Mouse (Mus musculus): ENCODE measurements around the gene Defb42.

Defb42 gene

DNA sequence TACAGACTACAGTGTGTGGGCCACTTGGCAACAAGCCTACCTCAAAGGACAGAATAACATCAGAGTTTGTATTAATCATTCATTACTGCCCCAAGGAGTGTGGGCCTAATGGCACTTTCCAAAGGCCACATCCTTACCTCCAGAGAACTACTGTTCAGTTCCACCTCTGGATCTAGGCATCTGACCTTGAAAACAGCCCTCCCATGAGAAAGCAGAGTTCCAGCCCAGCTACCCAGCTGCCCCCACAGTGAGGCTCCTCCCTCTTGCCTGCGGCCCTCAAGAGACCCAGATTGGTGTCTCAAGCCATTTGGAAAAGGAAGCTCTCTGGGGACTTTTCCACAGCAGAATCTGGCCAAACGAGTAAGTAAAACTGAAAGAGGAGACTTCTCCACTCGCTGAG lies at the start of gene Defb42:
Defb42 (plus strand) TSS at position 301 of the 400 bp plus-strand sequence.
- no peak for DNase-seq

- DNase-seq = no peak
Observed at GRCm38 (mm10) chr14:62997777-62998176, 49.0 kb upstream of the Defb42 start, which contains the start of gene Defb47. Defb47 (plus strand) TSS chr14:62998077.

GRCm38 (mm10) chr14:62998977-62999376 lies 47.8 kb upstream of the Defb42 start:
- no peak for DNase-seq

DNA sequence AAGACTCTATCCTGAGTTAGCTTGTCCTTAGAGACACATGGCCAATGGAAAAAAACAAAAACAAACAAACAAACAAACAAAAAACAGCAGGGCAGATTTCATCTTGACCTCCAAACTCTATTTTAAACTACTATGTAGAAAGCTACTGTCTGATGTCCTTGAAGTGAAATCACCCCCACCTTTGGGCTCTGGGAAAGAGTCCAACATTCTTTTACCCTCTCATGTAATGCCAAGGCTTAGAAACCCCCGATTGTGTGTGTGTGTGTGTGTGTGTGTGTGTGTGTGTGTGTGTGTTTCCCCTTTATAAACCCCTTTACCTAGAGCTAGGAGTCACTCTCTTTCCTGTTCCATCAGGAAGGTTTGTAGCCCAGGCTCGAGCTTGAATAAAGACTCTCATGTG lies 44.2 kb upstream of the Defb42 start:
- no peak for DNase-seq

DNA sequence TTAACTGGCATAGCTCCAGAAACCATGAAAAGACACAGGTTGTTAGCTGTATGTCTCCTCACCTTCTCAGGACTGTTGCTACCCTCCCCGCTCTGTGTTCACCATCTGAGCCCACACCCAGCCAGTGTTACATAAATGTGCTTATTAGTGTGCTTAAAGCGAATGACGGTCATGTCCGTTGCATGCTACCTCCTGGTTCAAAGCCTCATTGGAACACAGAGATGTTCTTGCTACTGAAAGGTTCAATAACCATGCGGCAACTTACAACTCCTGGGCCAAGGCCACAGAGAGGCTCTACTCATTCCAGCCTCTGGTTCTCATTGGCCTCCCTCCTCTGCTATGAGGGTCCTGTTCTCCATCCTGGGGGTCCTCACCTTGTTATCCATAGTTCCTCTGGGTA lies 35.3 kb upstream of the Defb42 start, which contains the start of gene Defb43:
Defb43 (plus strand) TSS at position 301 of the 400 bp plus-strand sequence.
- DNase-seq = no peak

DNA sequence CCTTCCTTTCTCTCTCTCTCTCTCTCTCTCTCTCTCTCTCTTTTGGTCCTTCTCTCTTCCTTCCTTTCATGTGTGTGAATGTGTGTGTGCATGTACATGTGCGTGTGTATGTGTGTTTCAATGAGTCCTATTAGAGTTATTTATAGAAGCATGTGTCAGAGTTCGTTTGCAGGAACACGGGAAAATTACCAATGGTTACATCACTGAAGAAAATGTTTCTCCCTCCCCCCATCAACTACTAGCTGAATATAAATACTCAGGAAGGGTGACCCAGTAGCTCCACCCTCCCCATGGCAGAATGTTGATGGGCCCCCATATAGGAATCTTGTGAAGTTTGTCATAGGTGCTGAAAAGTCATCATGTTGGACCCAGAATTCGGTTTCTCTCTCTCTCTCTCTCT lies 33.7 kb upstream of the Defb42 start:
- DNase-seq = no peak

- DNase-seq = no peak
Observed at GRCm38 (mm10) chr14:63014667-63015066, 32.1 kb upstream of the Defb42 start.

GRCm38 (mm10) chr14:63020524-63021156 lies 26.2 kb upstream of the Defb42 start:
- no peak for DNase-seq

DNA sequence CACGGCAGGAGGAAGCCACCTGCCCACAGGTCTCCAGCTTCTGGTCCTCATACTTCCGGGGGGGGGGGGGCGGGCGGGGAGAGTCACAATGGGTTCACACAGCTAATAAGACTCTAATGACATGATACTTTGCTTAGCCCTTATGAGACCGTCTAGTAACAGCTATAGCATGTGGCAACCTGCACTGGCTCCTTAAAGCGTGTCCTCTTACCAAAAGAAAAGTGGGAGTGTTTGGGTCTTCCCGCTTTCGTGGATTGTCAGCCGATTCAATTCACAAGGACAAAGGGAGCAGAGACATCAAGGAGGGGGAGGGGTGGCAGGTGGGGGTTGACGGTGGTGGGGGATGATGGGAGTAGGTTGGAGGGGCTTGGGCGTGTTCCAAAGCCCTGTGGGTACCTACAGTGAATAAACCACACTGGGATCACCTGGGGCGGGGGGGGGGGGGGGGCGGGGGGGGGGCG lies 3.1 kb downstream of the Defb42 start, which contains the start of gene Defb30:
Defb30 (minus strand) TSS at position 51 of the 461 bp plus-strand sequence.
- DNase-seq = no peak

- DNase-seq = peak; percentile 49 to 56
Observed at GRCm38 (mm10) chr14:63050769-63051168, 4.0 kb downstream of the Defb42 start.

- peak; percentile 81 to 87 for DNase-seq
Observed at GRCm38 (mm10) chr14:63054729-63055128, 7.9 kb downstream of the Defb42 start.

- no peak for DNase-seq
Observed at GRCm38 (mm10) chr14:63060361-63060760, 13.6 kb downstream of the Defb42 start.

DNA sequence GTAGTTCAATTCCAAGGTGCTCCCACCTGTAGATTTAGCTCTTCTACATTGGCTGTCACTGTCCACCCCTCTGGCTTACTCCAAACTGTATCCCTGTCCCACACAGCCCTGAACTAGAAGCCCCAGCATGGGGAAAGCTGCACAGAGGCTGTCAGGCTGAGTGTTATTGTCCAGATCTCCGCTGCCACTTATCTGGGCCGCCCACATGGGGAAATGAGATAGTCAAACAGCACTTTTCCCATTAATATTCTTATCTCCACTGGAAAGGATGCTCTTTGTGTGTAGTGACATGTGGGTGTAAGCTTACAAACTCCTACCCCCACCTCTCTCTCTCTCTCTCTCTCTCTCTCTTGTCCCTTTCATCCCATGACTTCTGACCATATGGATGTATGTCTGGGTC lies 15.4 kb downstream of the Defb42 start:
- DNase-seq = no peak

- DNase-seq = no peak
Observed at GRCm38 (mm10) chr14:63065391-63065790, 18.6 kb downstream of the Defb42 start.

- peak; percentile 76 to 77 for DNase-seq
Observed at GRCm38 (mm10) chr14:63066630-63067310, 20.0 kb downstream of the Defb42 start.

- DNase-seq = no peak
Observed at GRCm38 (mm10) chr14:63067708-63068107, 20.9 kb downstream of the Defb42 start.

All from cerebellum, postnatal 36 days (tissue).